Mouse (Mus musculus) C2C12 (cell line): ENCODE measurements at regions not wholly inside any gene's neighbourhood (a gene's known extent, or its start where the extent isn't known, plus 50 kb on each side); places are given as distances from the start of the nearest gene placed in this dataset.

Source experiments
- CEBPB ChIP-seq: IDR thresholded peaks from one replicate; pipeline ENCODE4 v1.6.1; 2011; ENCODE audit warnings: low read depth, mild to moderate bottlenecking, control low read depth, moderate library complexity
- CTCF ChIP-seq: IDR thresholded peaks from one replicate; pipeline ENCODE4 v1.5.1; 2011; ENCODE audit not compliant: control insufficient read depth, insufficient read depth, insufficient read length
- MYOD1 ChIP-seq: IDR thresholded peaks from one replicate; pipeline ENCODE4 v1.6.1; 2011; ENCODE audit warnings: low read depth; ENCODE audit not compliant: control insufficient read depth, insufficient read length
- MYOG ChIP-seq: IDR thresholded peaks from one replicate; pipeline ENCODE4 v1.6.1; 2011; ENCODE audit not compliant: control insufficient read depth, insufficient read length; ENCODE audit errors: extremely low read depth
- USF1 ChIP-seq: IDR thresholded peaks from one replicate; pipeline ENCODE4 v1.6.1; 2011; ENCODE audit warnings: low read depth, mild to moderate bottlenecking, control low read depth, moderate library complexity

GRCm38 (mm10) chr11:20466591-20466990 lies 76.5 kb upstream of the Sertad2 start:
- no peak for TF ChIP-seq CTCF
- no peak for TF ChIP-seq MYOD1
- no peak for TF ChIP-seq MYOG
- no peak for TF ChIP-seq USF1
- TF ChIP-seq CEBPB, result no peak
